23 mouse cellular contexts compared by ENCODE assay signal in the genomic region with DNA sequence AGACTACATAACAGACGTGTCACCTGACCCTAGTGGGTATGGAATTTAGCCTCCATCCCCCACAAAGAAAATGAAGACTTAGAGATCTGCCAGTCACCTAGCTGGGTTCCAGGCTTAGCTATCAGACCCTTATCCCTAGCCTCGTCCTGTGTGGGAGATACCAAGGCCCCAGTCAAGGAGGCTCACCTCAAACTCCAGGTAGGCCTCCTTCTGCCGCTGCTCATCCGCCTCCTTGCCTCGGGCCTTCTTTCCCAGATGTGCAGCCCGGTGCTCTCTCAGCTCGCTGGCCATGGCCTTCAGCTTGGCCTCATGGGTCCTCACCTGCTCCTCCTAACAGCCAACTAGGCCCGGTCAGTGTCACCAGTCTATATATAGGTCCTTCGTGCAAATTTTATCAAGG. TPM values are rescaled to one million over a fixed set of nuclear protein-coding genes. Genes with fewer than 3 reads are reported as not detected.
A peak's percentile ranks its signal among the peaks of the same experiment; 100 is the strongest.
DNase-seq lines count a peak whose midpoint lies in the region; ATAC-seq lines count a peak whose summit lies in the region.
"Had no signal": no experiment of that assay in that cellular context is flagged by ENCODE, and none has a peak within 500 bp of the region (broad histone marks: within the 10 kb centered on the region; RNA-seq: fewer than 3 reads in every experiment).

No protein-coding gene starts in this region.

- peaks cover 4% of the 10 kb centered on the region for H3K36me3 ChIP-seq in kidney, embryonic 16.5 days (ENCODE audit: insufficient read depth, low read length)
- H3K36me3 ChIP-seq in liver, embryonic 16.5 days (ENCODE audit: control insufficient read depth, insufficient read depth): peaks cover 6% of the 10 kb centered on the region
- H3K36me3 ChIP-seq: midbrain, embryonic 12.5 days had no signal

- DNase-seq in cerebellum, adult 9-11 months: peak; percentile 37
- DNase-seq in cerebellum, postnatal 10 days: no peak
- DNase-seq in kidney, postnatal 10 days: peak; percentile 5
- peak; percentile 35 for DNase-seq in testis, postnatal 10 days (ENCODE audit: low spot score)
- no peak for DNase-seq in testis, postnatal 14 days (ENCODE audit: low spot score)
- DNase-seq: adrenal gland, postnatal 36 days; heart, adult 18-20 months; heart, postnatal 36 days; layer of hippocampus, postnatal 36 days; right cerebral cortex, adult 18-20 months; thymus, postnatal 25 days had no signal

- H3K27me3 ChIP-seq in kidney, embryonic 16.5 days (ENCODE audit: insufficient read depth, low read length): peaks cover 54% of the 10 kb centered on the region
- H3K27me3 ChIP-seq in liver, embryonic 16.5 days (ENCODE audit: control insufficient read depth, insufficient read depth, low read depth, low read length): peaks cover 34% of the 10 kb centered on the region
- H3K27me3 ChIP-seq: CH12.LX had no signal

- H3K4me3 ChIP-seq in kidney, embryonic 16.5 days (ENCODE audit: low read length): no peak overlapping the region
- no peak overlapping the region for H3K4me3 ChIP-seq in liver, embryonic 16.5 days (ENCODE audit: low read depth, low read length)
- H3K4me3 ChIP-seq: embryonic facial prominence, embryonic 12.5 days; heart, embryonic 13.5 days; hindbrain, embryonic 15.5 days; kidney, embryonic 15.5 days; midbrain, embryonic 12.5 days had no signal

- WGBS in kidney, embryonic 16.5 days: 87% methylated on average over 9 of the region's 9 CpGs
- WGBS in liver, embryonic 16.5 days (ENCODE audit: insufficient replicate concordance): 81% methylated on average over 9 of the region's 9 CpGs

- no peak overlapping the region for H3K9ac ChIP-seq in kidney, embryonic 16.5 days (replicated peaks; ENCODE audit: low read length)
- peak overlapping the region; percentile 62; the same call in 1 of the 2 replicates for H3K9ac ChIP-seq in liver, embryonic 16.5 days (ENCODE audit: low read depth, low read length)
- H3K9ac ChIP-seq: embryonic facial prominence, embryonic 12.5 days; heart, embryonic 13.5 days; hindbrain, embryonic 15.5 days; kidney, embryonic 15.5 days; midbrain, embryonic 12.5 days; neural tube, embryonic 12.5 days had no signal

- ATAC-seq in kidney, embryonic 16.5 days (ENCODE audit: low FRiP score, low TSS enrichment): no peak
- no peak for ATAC-seq in liver, embryonic 16.5 days (ENCODE audit: low read depth)
- no peak for ATAC-seq in megakaryocyte, adult 5-6 weeks (ENCODE audit: poor library complexity, severe bottlenecking)
- ATAC-seq: intestine, embryonic 16.5 days had no signal

- no peak overlapping the region for H3K27ac ChIP-seq in kidney, embryonic 16.5 days (ENCODE audit: low read length)
- peak overlapping the region; percentile 48; the same call in 1 of the 2 replicates for H3K27ac ChIP-seq in liver, embryonic 16.5 days (ENCODE audit: low read length)
- H3K27ac ChIP-seq: embryonic facial prominence, embryonic 12.5 days; heart, embryonic 13.5 days; hindbrain, embryonic 15.5 days; kidney, embryonic 15.5 days; macrophage; midbrain, embryonic 12.5 days; neural tube, embryonic 12.5 days had no signal

- peaks cover 14% of the 10 kb centered on the region for H3K4me1 ChIP-seq in kidney, embryonic 16.5 days (ENCODE audit: insufficient read depth, low read length)
- peaks cover 61% of the 10 kb centered on the region for H3K4me1 ChIP-seq in liver, embryonic 16.5 days (ENCODE audit: control insufficient read depth, low read depth, low read length)

- no peaks in the 10 kb centered on the region for H3K9me3 ChIP-seq in kidney, embryonic 16.5 days (ENCODE audit: low read length)
- no peaks in the 10 kb centered on the region for H3K9me3 ChIP-seq in liver, embryonic 16.5 days (replicated peaks; ENCODE audit: control insufficient read depth, low read length)
- H3K9me3 ChIP-seq: embryonic facial prominence, embryonic 12.5 days; heart, embryonic 13.5 days; hindbrain, embryonic 15.5 days; kidney, embryonic 15.5 days; midbrain, embryonic 12.5 days; neural tube, embryonic 12.5 days had no signal

- no peak overlapping the region for H3K4me2 ChIP-seq in kidney, embryonic 16.5 days (replicated peaks; ENCODE audit: low read depth, low read length)
- peak overlapping the region; percentile 85; the same call in 1 of the 2 replicates for H3K4me2 ChIP-seq in liver, embryonic 16.5 days (ENCODE audit: low read depth, low read length)
- H3K4me2 ChIP-seq: embryonic facial prominence, embryonic 12.5 days; heart, embryonic 13.5 days; hindbrain, embryonic 15.5 days; kidney, embryonic 15.5 days; midbrain, embryonic 12.5 days; neural tube, embryonic 12.5 days had no signal

RNA-seq across cellular contexts. Expression of gene Nfkb2, which starts 9.0 kb away (rescaled TPM):
- polyA plus RNA-seq in kidney, embryonic 16.5 days (2015; fragmentation: Nextera tagmentation; extraction: Ambion mirVana): 9.7 and 11.5 TPM in 2 replicates
- 3.0 and 3.8 TPM in 2 replicates for polyA plus RNA-seq in liver, embryonic 16.5 days (2015; fragmentation: Nextera tagmentation; extraction: Ambion mirVana)
- total RNA-seq in megakaryocyte, adult 5-6 weeks (2015): 8.1 and 10.0 TPM in 2 replicates
- total RNA-seq in megakaryocyte, adult 5-6 weeks (2017): 14.6 and 20.3 TPM in 2 replicates

RNA-seq across cellular contexts. Expression of gene Psd, which starts 13.8 kb away (rescaled TPM):
- 4.5 and 5.4 TPM in 2 replicates for polyA plus RNA-seq in kidney, embryonic 16.5 days (2015; fragmentation: Nextera tagmentation; extraction: Ambion mirVana)
- 3.3 TPM in 2 replicates for polyA plus RNA-seq in liver, embryonic 16.5 days (2015; fragmentation: Nextera tagmentation; extraction: Ambion mirVana)
- 0.11 and 0.36 TPM in 2 replicates for total RNA-seq in megakaryocyte, adult 5-6 weeks (2015)
- total RNA-seq in megakaryocyte, adult 5-6 weeks (2017): not detected in 2 replicates

RNA-seq across cellular contexts. Expression of gene Fbxl15, which starts 14.9 kb away (rescaled TPM):
- polyA plus RNA-seq in kidney, embryonic 16.5 days (2015; fragmentation: Nextera tagmentation; extraction: Ambion mirVana): 22.4 and 26.0 TPM in 2 replicates
- polyA plus RNA-seq in liver, embryonic 16.5 days (2015; fragmentation: Nextera tagmentation; extraction: Ambion mirVana): 11.1 and 11.6 TPM in 2 replicates
- 1.9 and 2.1 TPM in 2 replicates for total RNA-seq in megakaryocyte, adult 5-6 weeks (2015)
- total RNA-seq in megakaryocyte, adult 5-6 weeks (2017): 1.3 and 1.8 TPM in 2 replicates

RNA-seq across cellular contexts. Expression of gene Cuedc2, which starts 25.4 kb away (rescaled TPM):
- 188 and 198 TPM in 2 replicates for polyA plus RNA-seq in kidney, embryonic 16.5 days (2015; fragmentation: Nextera tagmentation; extraction: Ambion mirVana)
- 67.3 and 67.6 TPM in 2 replicates for polyA plus RNA-seq in liver, embryonic 16.5 days (2015; fragmentation: Nextera tagmentation; extraction: Ambion mirVana)
- 31.3 and 33.1 TPM in 2 replicates for total RNA-seq in megakaryocyte, adult 5-6 weeks (2015)
- 108 and 114 TPM in 2 replicates for total RNA-seq in megakaryocyte, adult 5-6 weeks (2017)

RNA-seq across cellular contexts. Expression of gene Mfsd13a, which starts 27.8 kb away (rescaled TPM):
- 14.7 and 16.9 TPM in 2 replicates for polyA plus RNA-seq in kidney, embryonic 16.5 days (2015; fragmentation: Nextera tagmentation; extraction: Ambion mirVana)
- polyA plus RNA-seq in liver, embryonic 16.5 days (2015; fragmentation: Nextera tagmentation; extraction: Ambion mirVana): 11.2 and 13.8 TPM in 2 replicates
- total RNA-seq in megakaryocyte, adult 5-6 weeks (2015): 17.2 and 18.1 TPM in 2 replicates
- total RNA-seq in megakaryocyte, adult 5-6 weeks (2017): 8.1 and 11.7 TPM in 2 replicates

Comparison
In these comparisons a context has a peak if more than half of its experiments do, and no peak if none do; other contexts are left out.
1. DNase-seq: peak in cerebellum, adult 9-11 months (single experiment), kidney, postnatal 10 days (single experiment) and testis, postnatal 10 days (single experiment); none in cerebellum, postnatal 10 days (0 of 2) and testis, postnatal 14 days (single experiment).